Mouse (Mus musculus): ENCODE data around the gene Slc25a38. TPM values are rescaled to one million over a fixed set of nuclear protein-coding genes. Genes with fewer than 3 reads are reported as not detected.

Slc25a38 gene
- total and polyA plus RNA-seq, 2 experiments from 2014 or later = 35.3 to 60.0 TPM

- peak overlapping the region; percentile 83 for H3K4me3 ChIP-seq (ENCODE audit: low read depth, low read length)
- WGBS = 79% methylated on average over 15 of the region's 15 CpGs
- H3K36me3 ChIP-seq (ENCODE audit: insufficient read depth, low read length) = no peaks in the 10 kb centered on the region
- TF ChIP-seq CTCF (IDR thresholded peaks at IDR 0.05) = no peak
- H3K4me2 ChIP-seq (ENCODE audit: low read depth, low read length, poor library complexity, severe bottlenecking) = peak overlapping the region; percentile 65
- H3K4me1 ChIP-seq (ENCODE audit: insufficient read depth, low read length) = peaks cover 4% of the 10 kb centered on the region; the same call in 1 of the 2 replicates
- H3K9me3 ChIP-seq (ENCODE audit: low read length) = no peaks in the 10 kb centered on the region
- no peak for ATAC-seq (ENCODE audit: low FRiP score)
- no peak for DNase-seq (ENCODE audit: low spot score)
- H3K9ac ChIP-seq (replicated peaks; ENCODE audit: low read length, poor library complexity, severe bottlenecking) = no peak overlapping the region; the same call in 1 of the 2 replicates
- H3K27ac ChIP-seq (ENCODE audit: low read depth, low read length) = peak overlapping the region; percentile 97
- H3K27me3 ChIP-seq (ENCODE audit: insufficient read depth, low read length) = no peaks in the 10 kb centered on the region
These were observed 1.2 kb downstream of the Slc25a38 start for GRCm38 (mm10) chr9:120111156-120111945.

GRCm38 (mm10) chr9:120112472-120112871 is 2.3 kb downstream of the Slc25a38 start:
- no peaks in the 10 kb centered on the region for H3K9me3 ChIP-seq (ENCODE audit: low read length)
- H3K4me2 ChIP-seq (ENCODE audit: low read depth, low read length, poor library complexity, severe bottlenecking) = no peak overlapping the region
- H3K4me3 ChIP-seq (ENCODE audit: low read depth, low read length) = no peak overlapping the region
- 92% methylated on average over 6 of the region's 6 CpGs for WGBS
- H3K27ac ChIP-seq (ENCODE audit: low read depth, low read length) = no peak overlapping the region
- H3K9ac ChIP-seq (replicated peaks; ENCODE audit: low read length, poor library complexity, severe bottlenecking) = no peak overlapping the region
- H3K4me1 ChIP-seq (ENCODE audit: insufficient read depth, low read length) = peaks cover 4% of the 10 kb centered on the region; the same call in 1 of the 2 replicates
- DNase-seq (ENCODE audit: low spot score) (no peak), ATAC-seq (ENCODE audit: low FRiP score) (no peak)
- H3K27me3 ChIP-seq (ENCODE audit: insufficient read depth, low read length) = no peaks in the 10 kb centered on the region
- peaks cover 3% of the 10 kb centered on the region for H3K36me3 ChIP-seq (ENCODE audit: insufficient read depth, low read length)
- no peak for TF ChIP-seq CTCF (IDR thresholded peaks at IDR 0.05)

- ATAC-seq (ENCODE audit: low FRiP score) (no peak), DNase-seq (ENCODE audit: low spot score) (no peak)
- Histone ChIP-seq H3K9ac (replicated peaks; ENCODE audit: low read length, poor library complexity, severe bottlenecking) (no peak overlapping the region), H3K27me3 (ENCODE audit: insufficient read depth, low read length) (no peaks in the 10 kb centered on the region), H3K4me3 (ENCODE audit: low read depth, low read length) (no peak overlapping the region), H3K9me3 (ENCODE audit: low read length) (no peaks in the 10 kb centered on the region), H3K4me2 (ENCODE audit: low read depth, low read length, poor library complexity, severe bottlenecking) (no peak overlapping the region), H3K36me3 (ENCODE audit: insufficient read depth, low read length) (peaks cover 13% of the 10 kb centered on the region), H3K27ac (ENCODE audit: low read depth, low read length) (no peak overlapping the region), H3K4me1 (ENCODE audit: insufficient read depth, low read length) (peaks cover 4% of the 10 kb centered on the region; the same call in 1 of the 2 replicates)
- TF ChIP-seq CTCF (IDR thresholded peaks at IDR 0.05) = no peak
- 96% methylated on average over 7 of the region's 7 CpGs for WGBS
These were observed 3.3 kb downstream of the Slc25a38 start for GRCm38 (mm10) chr9:120113456-120113855.

- 84% methylated on average over 17 of the region's 17 CpGs for WGBS
- ATAC-seq (ENCODE audit: low FRiP score) = no peak
- Histone ChIP-seq H3K9me3 (ENCODE audit: low read length) (no peaks in the 10 kb centered on the region), H3K36me3 (ENCODE audit: insufficient read depth, low read length) (peaks cover 18% of the 10 kb centered on the region), H3K27me3 (ENCODE audit: insufficient read depth, low read length) (no peaks in the 10 kb centered on the region), H3K4me3 (ENCODE audit: low read depth, low read length) (no peak overlapping the region), H3K4me1 (ENCODE audit: insufficient read depth, low read length) (peaks cover 4% of the 10 kb centered on the region; the same call in 1 of the 2 replicates), H3K4me2 (ENCODE audit: low read depth, low read length, poor library complexity, severe bottlenecking) (no peak overlapping the region), H3K9ac (replicated peaks; ENCODE audit: low read length, poor library complexity, severe bottlenecking) (no peak overlapping the region), H3K27ac (ENCODE audit: low read depth, low read length) (no peak overlapping the region)
- DNase-seq (ENCODE audit: low spot score) = no peak
- no peak for TF ChIP-seq CTCF (IDR thresholded peaks at IDR 0.05)
These were observed 4.0 kb downstream of the Slc25a38 start for GRCm38 (mm10) chr9:120114051-120114788.

- no peak for ATAC-seq (ENCODE audit: low FRiP score)
- no peak overlapping the region for H3K9ac ChIP-seq (replicated peaks; ENCODE audit: low read length, poor library complexity, severe bottlenecking)
- peaks cover 4% of the 10 kb centered on the region; the same call in 1 of the 2 replicates for H3K4me1 ChIP-seq (ENCODE audit: insufficient read depth, low read length)
- H3K9me3 ChIP-seq (ENCODE audit: low read length) = no peaks in the 10 kb centered on the region
- no peak for DNase-seq (ENCODE audit: low spot score)
- no peak overlapping the region for H3K4me2 ChIP-seq (ENCODE audit: low read depth, low read length, poor library complexity, severe bottlenecking)
- 93% methylated on average over 2 of the region's 2 CpGs for WGBS
- peaks cover 23% of the 10 kb centered on the region for H3K36me3 ChIP-seq (ENCODE audit: insufficient read depth, low read length)
- no peaks in the 10 kb centered on the region for H3K27me3 ChIP-seq (ENCODE audit: insufficient read depth, low read length)
- no peak overlapping the region for H3K4me3 ChIP-seq (ENCODE audit: low read depth, low read length)
- no peak overlapping the region for H3K27ac ChIP-seq (ENCODE audit: low read depth, low read length)
- TF ChIP-seq CTCF (IDR thresholded peaks at IDR 0.05) = no peak
These were observed 4.6 kb downstream of the Slc25a38 start for GRCm38 (mm10) chr9:120114789-120115151.

- Histone ChIP-seq H3K4me1 (ENCODE audit: insufficient read depth, low read length) (peaks cover 4% of the 10 kb centered on the region; the same call in 1 of the 2 replicates), H3K4me2 (ENCODE audit: low read depth, low read length, poor library complexity, severe bottlenecking) (no peak overlapping the region), H3K4me3 (ENCODE audit: low read depth, low read length) (no peak overlapping the region), H3K36me3 (ENCODE audit: insufficient read depth, low read length) (peaks cover 31% of the 10 kb centered on the region), H3K9me3 (ENCODE audit: low read length) (no peaks in the 10 kb centered on the region), H3K9ac (replicated peaks; ENCODE audit: low read length, poor library complexity, severe bottlenecking) (no peak overlapping the region), H3K27me3 (ENCODE audit: insufficient read depth, low read length) (no peaks in the 10 kb centered on the region), H3K27ac (ENCODE audit: low read depth, low read length) (no peak overlapping the region)
- TF ChIP-seq CTCF (IDR thresholded peaks at IDR 0.05) = no peak
- 85% methylated on average over 5 of the region's 5 CpGs for WGBS
- ATAC-seq (ENCODE audit: low FRiP score) (no peak), DNase-seq (ENCODE audit: low spot score) (no peak)
These were observed 5.4 kb downstream of the Slc25a38 start for GRCm38 (mm10) chr9:120115580-120115979.

Data from midbrain, postnatal 0 days (tissue).